In genomic region chr16:52078758-52079474, GRCm38 (mm10) we compare ENCODE assay signal across 11 mouse cellular contexts. TPM values are rescaled to one million over a fixed set of nuclear protein-coding genes. Genes with fewer than 3 reads are reported as not detected.
DNase-seq lines count a peak whose midpoint lies in the region; ATAC-seq and TF ChIP-seq lines count a peak whose summit lies in the region.
"Had no signal": no experiment of that assay in that cellular context is flagged by ENCODE, and none has a peak within 500 bp of the region (broad histone marks: within the 10 kb centered on the region; RNA-seq: fewer than 3 reads in every experiment).

No protein-coding gene starts in this region.

- peak; percentile 86 for ATAC-seq in heart, postnatal 0 days (ENCODE audit: insufficient read depth, low read depth)
- peak; percentile 72 for ATAC-seq in liver, embryonic 16.5 days (ENCODE audit: low read depth)
- ATAC-seq in monocyte, adult 5-6 weeks (replicated peaks; ENCODE audit: insufficient number of reproducible peaks, low FRiP score, low TSS enrichment, poor library complexity, severe bottlenecking), result no peak

- H3K9me3 ChIP-seq in heart, postnatal 0 days (replicated peaks; ENCODE audit: control insufficient read depth, low read length), result no peaks in the 10 kb centered on the region
- H3K9me3 ChIP-seq in liver, embryonic 16.5 days (replicated peaks; ENCODE audit: control insufficient read depth, low read length), result no peaks in the 10 kb centered on the region
- H3K9me3 ChIP-seq: embryonic facial prominence, embryonic 13.5 days; megakaryocyte, embryonic 14.5 days had no signal

- H3K4me2 ChIP-seq in heart, postnatal 0 days (ENCODE audit: low read depth, low read length), result no peak overlapping the region
- H3K4me2 ChIP-seq in liver, embryonic 16.5 days (ENCODE audit: low read depth, low read length), result no peak overlapping the region
- H3K4me2 ChIP-seq: embryonic facial prominence, embryonic 13.5 days had no signal

- H3K4me3 ChIP-seq in heart, postnatal 0 days (ENCODE audit: low read depth, low read length), result no peak overlapping the region
- H3K4me3 ChIP-seq in liver, embryonic 16.5 days (ENCODE audit: low read depth, low read length), result no peak overlapping the region
- H3K4me3 ChIP-seq: embryonic facial prominence, embryonic 13.5 days; megakaryocyte, embryonic 14.5 days had no signal

- no peaks in the 10 kb centered on the region for H3K27me3 ChIP-seq in heart, postnatal 0 days (ENCODE audit: control insufficient read depth, insufficient read depth, low read length)
- no peaks in the 10 kb centered on the region for H3K27me3 ChIP-seq in liver, embryonic 16.5 days (ENCODE audit: control insufficient read depth, insufficient read depth, low read depth, low read length)
- H3K27me3 ChIP-seq: embryonic facial prominence, embryonic 13.5 days; megakaryocyte, embryonic 14.5 days had no signal

- TF ChIP-seq EP300 in heart, postnatal 0 days (IDR thresholded peaks at IDR 0.05; ENCODE audit: low read depth), result no peak

- peak; percentile 66 for DNase-seq in heart, adult 8-10 months (ENCODE audit: low spot score)
- no peak for DNase-seq in heart, postnatal 36 days
- peak; percentile 59 to 64 for DNase-seq in adrenal gland, postnatal 36 days
- DNase-seq in heart, postnatal 0 days (ENCODE audit: low spot score), result peak; percentile 79
- DNase-seq in ovary, postnatal 14 days (ENCODE audit: low spot score), result no peak
- no peak for DNase-seq in layer of hippocampus, adult 9-11 months
- DNase-seq: right cerebral cortex, postnatal 25 days had no signal

- no peaks in the 10 kb centered on the region for H3K36me3 ChIP-seq in heart, postnatal 0 days (replicated peaks; ENCODE audit: control insufficient read depth, insufficient read depth, low read length)
- no peaks in the 10 kb centered on the region for H3K36me3 ChIP-seq in liver, embryonic 16.5 days (ENCODE audit: control insufficient read depth, insufficient read depth)
- H3K36me3 ChIP-seq: embryonic facial prominence, embryonic 13.5 days had no signal

- WGBS in heart, postnatal 0 days, result 34% methylated on average over 9 of the region's 9 CpGs
- 68% methylated on average over 9 of the region's 9 CpGs for WGBS in liver, embryonic 16.5 days (ENCODE audit: insufficient replicate concordance)

- intact Hi-C loops in heart, postnatal 36 days (cut with DNase I), result loop anchor here (5.0 kb wide), 1 partner anchor 47 kb away; the partner anchor contains the start of gene Cblb

- TF ChIP-seq CTCF in heart, postnatal 0 days (IDR thresholded peaks at IDR 0.05; ENCODE audit: low read depth), result no peak

- no peak overlapping the region for H3K9ac ChIP-seq in heart, postnatal 0 days (replicated peaks; ENCODE audit: low read depth, low read length)
- H3K9ac ChIP-seq in liver, embryonic 16.5 days (ENCODE audit: low read depth, low read length), result no peak overlapping the region
- H3K9ac ChIP-seq: embryonic facial prominence, embryonic 13.5 days had no signal

- H3K27ac ChIP-seq in heart, postnatal 0 days (ENCODE audit: low read depth), result peak overlapping the region; percentile 79
- peak overlapping the region; percentile 74 for H3K27ac ChIP-seq in liver, embryonic 16.5 days (ENCODE audit: low read length)
- H3K27ac ChIP-seq: embryonic facial prominence, embryonic 13.5 days had no signal

- H3K4me1 ChIP-seq in heart, postnatal 0 days (ENCODE audit: control insufficient read depth, insufficient read depth), result peaks cover 37% of the 10 kb centered on the region
- peaks cover 21% of the 10 kb centered on the region for H3K4me1 ChIP-seq in liver, embryonic 16.5 days (ENCODE audit: control insufficient read depth, low read depth, low read length)

RNA-seq across cellular contexts. Expression of gene Cblb, which starts 47.9 kb away (rescaled TPM):
- total RNA-seq in heart, adult 8-10 months (2022), result 10 to 100 TPM; 11.4 to 14.4 (median 12.7) TPM
- 10 to 100 TPM; 15.6 to 18.1 TPM for total RNA-seq in heart, postnatal 36 days (2021)
- total RNA-seq in adrenal gland, postnatal 36 days (2021), result 10 to 100 TPM; 28.3 to 59.7 TPM
- 9.2 and 10.4 TPM in 2 replicates for total RNA-seq in heart, postnatal 0 days (2014; rRNA removed; ENCODE audit: low replicate concordance)
- polyA plus RNA-seq in heart, postnatal 0 days (2015; fragmentation: Nextera tagmentation; extraction: Ambion mirVana), result 3.4 and 3.9 TPM in 2 replicates
- 1.8 and 2.6 TPM in 2 replicates for polyA plus RNA-seq in liver, embryonic 16.5 days (2015; fragmentation: Nextera tagmentation; extraction: Ambion mirVana)
- 46.9 to 126 TPM (median 61.3 TPM) in 3 replicates for total RNA-seq in monocyte, adult 5-6 weeks (2017)

Comparison
In these comparisons a context has a peak if more than half of its experiments do, and no peak if none do; other contexts are left out.
1. DNase-seq: peak in heart, adult 8-10 months (single experiment), adrenal gland, postnatal 36 days (2 of 2) and heart, postnatal 0 days (single experiment); none in heart, postnatal 36 days (0 of 2), ovary, postnatal 14 days (single experiment) and layer of hippocampus, adult 9-11 months (single experiment).